Mouse (Mus musculus): Measurements from ENCODE around the gene Gm49337.
A peak's percentile ranks its signal among the peaks of the same experiment; 100 is the strongest.
"Not testable (repeated sequence)": the region's sequence is repeated elsewhere in the genome, so short reads cannot be mapped to it uniquely, and the experiment has no call there.

Gm49337 gene

GRCm38 (mm10) chr4:116215895-116216605 is 42.9 kb downstream of the Gm49337 start:
- no peak for DNase-seq

DNA sequence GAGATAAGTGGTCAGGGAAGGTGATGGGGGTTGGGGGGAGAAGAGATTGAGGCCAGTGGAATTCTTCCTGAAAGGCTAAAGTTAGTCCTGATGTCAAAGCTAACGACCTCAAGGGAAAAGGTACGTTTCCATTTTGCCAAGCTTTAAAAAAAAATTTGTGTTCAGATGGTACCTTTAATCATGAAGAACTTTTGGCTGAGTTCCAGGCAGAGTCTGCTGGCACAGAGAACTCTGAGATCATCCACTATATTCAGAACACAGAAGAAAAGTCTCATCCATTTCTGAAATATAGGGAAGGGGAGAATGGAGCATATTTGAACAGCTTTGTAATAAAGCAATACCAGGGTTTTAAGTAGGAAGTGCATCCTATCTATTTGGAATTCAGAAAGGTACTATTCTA is 43.9 kb downstream of the Gm49337 start:
- DNase-seq: peak; percentile 17

GRCm38 (mm10) chr4:116217661-116218060 is 44.5 kb downstream of the Gm49337 start:
- DNase-seq: not testable (repeated sequence)

- DNase-seq: no peak
These were observed 45.9 kb downstream of the Gm49337 start for GRCm38 (mm10) chr4:116219056-116219455.

DNA sequence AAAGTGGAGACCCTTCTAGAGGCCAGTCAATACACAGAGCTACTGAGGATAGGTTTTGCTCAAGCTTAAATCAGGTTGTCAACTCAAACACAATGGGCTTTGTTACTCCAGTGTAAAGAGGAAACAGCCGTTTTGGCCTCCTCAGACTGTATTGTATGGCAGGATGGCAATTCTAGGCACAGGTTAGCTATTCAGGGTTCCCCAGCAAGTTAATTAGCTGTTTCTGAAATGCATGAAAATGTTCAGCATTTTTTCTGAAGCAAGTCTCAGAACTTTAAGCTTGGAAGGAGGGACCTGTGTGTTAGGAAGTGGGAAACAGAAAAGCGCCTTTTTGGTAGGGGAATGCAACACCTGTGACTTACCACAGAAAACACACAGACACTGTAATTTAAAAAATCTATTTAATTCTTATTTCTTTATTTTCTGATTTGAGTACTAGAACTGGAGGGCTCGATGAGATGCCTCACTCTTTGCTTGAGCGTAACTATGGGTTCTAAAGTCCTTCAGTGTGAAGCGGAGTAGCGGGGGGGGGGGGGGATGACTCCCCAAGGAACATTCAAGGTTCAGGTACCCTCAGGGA is 47.0 kb downstream of the Gm49337 start:
- peak; percentile 27 for DNase-seq

DNA sequence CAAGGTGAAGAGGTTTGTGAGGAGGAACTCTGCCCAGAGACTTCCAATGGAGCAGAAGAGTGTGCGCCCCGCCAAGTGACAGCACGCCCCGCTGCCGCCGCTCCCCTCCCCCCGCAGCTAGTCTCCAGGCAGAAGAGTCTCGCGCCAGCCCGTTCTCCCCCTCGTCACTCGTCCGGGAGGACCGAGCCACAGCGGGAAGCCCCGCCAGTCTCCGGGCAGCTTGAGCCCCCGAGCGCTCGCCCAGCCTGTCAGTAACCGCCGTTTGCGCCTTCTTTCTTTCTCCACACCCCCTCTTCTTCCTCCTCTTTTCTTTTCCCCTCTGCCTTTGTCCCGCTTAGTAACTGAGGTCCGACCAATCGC is 47.6 kb downstream of the Gm49337 start:
- DNase-seq: no peak

- peak; percentile 99 for DNase-seq
These were observed 48.1 kb downstream of the Gm49337 start, which contains the start of gene Pik3r3 for GRCm38 (mm10) chr4:116221140-116221851. TSS of gene Pik3r3 (plus strand) at chr4:116221618.

- peak; percentile 10 for DNase-seq
These were observed 49.0 kb downstream of the Gm49337 start for GRCm38 (mm10) chr4:116221996-116222842.

GRCm38 (mm10) chr4:116222843-116223119 is 49.6 kb downstream of the Gm49337 start:
- DNase-seq: no peak

GRCm38 (mm10) chr4:116243377-116243776 is 70.2 kb downstream of the Gm49337 start:
- DNase-seq: no peak

DNA sequence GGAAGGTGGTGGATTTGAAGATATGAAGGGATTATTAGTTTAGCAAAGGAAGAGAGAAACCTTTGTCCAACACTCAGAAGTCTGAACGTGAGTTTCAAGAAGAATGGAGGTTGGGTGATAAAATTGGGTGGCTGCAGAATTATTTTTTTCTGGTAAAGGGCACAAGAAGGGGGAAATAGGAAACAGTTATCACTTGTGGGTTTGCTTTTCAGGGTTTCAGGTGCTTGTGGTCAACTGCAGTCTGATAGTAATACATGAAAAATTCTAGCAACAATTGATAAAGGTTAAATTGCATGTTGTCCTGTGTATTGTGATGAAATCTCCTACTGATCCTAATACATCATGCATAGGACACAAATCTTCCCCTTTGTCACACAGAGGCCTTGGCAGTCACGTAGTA is 71.1 kb downstream of the Gm49337 start:
- no peak for DNase-seq

GRCm38 (mm10) chr4:116245926-116246325 is 72.7 kb downstream of the Gm49337 start:
- peak; percentile 41 for DNase-seq

DNA sequence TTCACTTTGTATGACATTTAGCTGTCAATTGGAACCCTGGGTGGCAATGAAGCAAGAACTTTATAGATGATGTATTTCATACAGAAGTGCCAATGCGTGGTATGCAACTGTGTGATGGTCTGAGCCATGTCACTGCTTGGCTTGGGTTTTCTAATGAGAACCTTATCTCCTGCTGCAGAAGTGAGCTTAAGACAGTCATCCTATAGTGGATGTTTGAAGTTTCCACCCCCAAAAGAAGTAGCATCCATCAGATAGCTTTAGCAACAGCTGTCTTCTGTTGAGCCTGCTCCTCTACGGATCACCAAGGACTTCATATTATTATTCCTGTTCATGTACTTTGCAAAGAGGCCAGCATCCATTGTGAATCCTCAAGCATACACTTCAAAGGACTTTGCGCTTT is 76.8 kb downstream of the Gm49337 start:
- DNase-seq: no peak

DNA sequence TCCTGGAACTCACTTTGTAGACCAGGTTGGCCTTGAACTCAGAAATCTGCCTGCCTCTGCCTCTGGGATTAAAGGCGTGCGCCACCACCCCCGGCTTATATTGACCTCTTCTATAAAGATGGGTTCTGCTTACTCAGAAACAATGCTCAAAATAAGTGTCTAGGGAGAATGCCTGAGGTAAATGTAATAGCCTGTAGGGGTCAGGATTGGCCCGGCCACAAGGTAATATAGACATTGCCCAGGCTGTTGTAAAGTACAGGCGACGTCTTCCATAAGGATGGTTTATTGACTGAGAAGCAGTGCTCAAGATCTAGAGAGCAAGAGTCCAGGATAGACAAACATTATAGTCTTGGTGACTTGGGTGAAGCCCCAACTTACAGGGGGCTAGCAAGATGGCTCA is 95.0 kb downstream of the Gm49337 start:
- DNase-seq: no peak

GRCm38 (mm10) chr4:116282211-116282610 is 109.0 kb downstream of the Gm49337 start:
- DNase-seq: peak; percentile 10

- no peak for DNase-seq
These were observed 118.4 kb downstream of the Gm49337 start for GRCm38 (mm10) chr4:116291561-116291960.

DNA sequence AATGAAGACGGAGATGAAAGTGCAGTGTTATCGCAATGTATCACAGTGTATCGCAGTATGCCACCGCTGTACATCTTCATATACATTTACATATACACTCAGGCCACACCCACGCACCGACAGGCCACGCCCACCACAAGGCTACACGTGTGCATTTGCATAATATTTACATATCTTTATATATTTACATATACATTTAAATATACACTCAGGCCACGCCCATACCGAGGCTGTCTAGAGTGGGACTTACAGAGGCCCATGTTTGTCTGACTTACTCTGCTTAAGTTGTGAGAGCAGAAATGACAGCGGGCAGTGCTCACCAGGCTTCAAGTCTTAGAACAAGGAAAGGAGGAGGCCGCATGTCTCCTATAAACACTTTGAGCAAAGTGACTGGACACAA is 120.1 kb downstream of the Gm49337 start:
- DNase-seq: no peak

GRCm38 (mm10) chr4:116300878-116301355 is 127.7 kb downstream of the Gm49337 start:
- no peak for DNase-seq

- no peak for DNase-seq
These were observed 131.4 kb downstream of the Gm49337 start for GRCm38 (mm10) chr4:116304551-116304950.

GRCm38 (mm10) chr4:116317575-116317974 is 144.4 kb downstream of the Gm49337 start:
- DNase-seq: no peak

GRCm38 (mm10) chr4:116322127-116322526 is 148.9 kb downstream of the Gm49337 start:
- no peak for DNase-seq

DNA sequence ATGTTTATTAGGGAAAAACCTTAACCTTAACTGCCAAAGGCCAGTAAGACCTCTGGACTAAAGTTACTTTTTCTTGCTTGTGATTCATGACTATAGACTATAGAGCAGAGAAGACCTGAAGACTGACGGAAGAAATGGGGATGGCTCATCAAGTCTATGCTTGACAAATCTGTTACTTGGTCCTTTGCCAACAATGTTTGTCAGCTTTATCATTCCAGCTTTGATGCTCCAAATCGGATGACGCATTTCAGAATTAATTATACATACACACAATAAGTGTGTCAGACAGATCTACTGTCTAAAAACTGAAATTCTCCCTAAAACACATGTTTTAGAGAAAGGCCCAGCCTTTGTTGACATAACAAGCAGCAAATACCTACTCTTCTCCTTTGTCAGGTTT is 156.1 kb downstream of the Gm49337 start:
- no peak for DNase-seq

DNA sequence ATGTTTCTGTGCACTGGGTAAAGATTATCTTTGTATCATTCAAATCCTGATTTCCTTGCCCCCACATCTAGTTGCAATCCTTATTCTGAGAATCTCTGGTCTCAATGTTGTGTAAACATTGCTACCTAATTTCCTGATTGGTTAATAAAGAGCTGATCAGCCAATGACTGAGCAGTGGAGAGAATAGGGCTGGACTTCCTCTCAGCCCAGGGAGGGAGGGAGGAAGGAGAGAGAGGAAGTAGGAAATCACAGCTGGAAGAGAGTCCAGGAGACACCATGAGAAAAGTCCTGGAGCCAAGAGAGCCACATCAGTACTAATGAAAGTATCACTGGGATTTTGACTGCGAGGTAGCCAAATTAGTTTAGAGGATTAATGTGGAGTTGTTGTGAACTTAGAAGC is 163.1 kb downstream of the Gm49337 start:
- no peak for DNase-seq

Measured in kidney, postnatal 14 days (tissue).